Mouse (Mus musculus) heart, adult 2 months (tissue): ENCODE results near the gene Gm20696.
A peak's percentile ranks its signal among the peaks of the same experiment; 100 is the strongest.

ENCODE experiments used
- CTCF ChIP-seq: fragments of 200-600 bp; IDR thresholded peaks from 2 replicates; pipeline ENCODE4 v1.8.1; 2022; ENCODE audit warnings: antibody characterized with exemption, mild to moderate bottlenecking, moderate library complexity
- EP300 ChIP-seq: fragments of 200-500 bp; IDR thresholded peaks from 2 replicates; pipeline ENCODE4 v1.6.1; 2011; ENCODE audit warnings: low read depth, low read length, control low read depth; ENCODE audit not compliant: insufficient read depth
- POLR2A ChIP-seq: fragments of 200-500 bp; IDR thresholded peaks from 2 replicates; pipeline ENCODE4 v1.6.1; 2011; ENCODE audit warnings: mild to moderate bottlenecking, low read depth, low read length, control low read depth; ENCODE audit not compliant: insufficient read depth

GRCm38 (mm10) chr6:99629726-99630458 lies 36.7 kb downstream of the Gm20696 start:
- TF ChIP-seq CTCF = 0 out of 2 replicates have a peak, but pooled peaks have one; percentile 3
- TF ChIP-seq POLR2A = no peak
- TF ChIP-seq EP300 = no peak
